Mouse (Mus musculus) bone marrow, adult 2 months (tissue): ENCODE measurements around the gene Ctbs. TPM values are rescaled to one million over a fixed set of nuclear protein-coding genes. Genes with fewer than 3 reads are reported as not detected.
A peak's percentile ranks its signal among the peaks of the same experiment; 100 is the strongest.

ENCODE experiments used
- H3K27ac ChIP-seq: fragments of 200-500 bp; 2 replicates; pipeline ENCODE4 v1.5.1; 2012; ENCODE audit warnings: low read depth, mild to moderate bottlenecking, control low read depth, inconsistent platforms, low read length; ENCODE audit not compliant: control insufficient read depth, poor library complexity, insufficient read depth
- H3K4me1 ChIP-seq: fragments of 200-500 bp; 2 replicates; pipeline ENCODE4 v1.6.1; 2011; ENCODE audit warnings: low read length; ENCODE audit not compliant: control insufficient read depth, insufficient read depth
- H3K4me3 ChIP-seq: fragments of 200-500 bp; replicated peaks from 2 replicates; pipeline ENCODE3; 2011; ENCODE audit warnings: mild to moderate bottlenecking, low read depth, low read length, control low read depth; ENCODE audit not compliant: control insufficient read depth
- CTCF ChIP-seq: fragments of 200-500 bp; IDR thresholded peaks from 2 replicates; pipeline ENCODE4 v1.5.1; 2011; ENCODE audit warnings: low read length, control low read depth; ENCODE audit not compliant: control insufficient read depth, insufficient read depth
- POLR2A ChIP-seq: fragments of 200-500 bp; IDR thresholded peaks from 2 replicates; pipeline ENCODE4 v1.6.1; 2011; ENCODE audit warnings: low read depth, mild to moderate bottlenecking, control low read depth, low read length, borderline replicate concordance; ENCODE audit not compliant: control insufficient read depth
- WGBS: fragments of 180-500 bp; shearing (Covaris S2); methylation state at CpG from one replicate; pipeline ENCODE4 v1.1.7; 2018; 5-methylcytosine and 5-hydroxymethylcytosine counted together
- polyA plus RNA-seq: library from polyadenylated mRNA; stranded (reverse); fragments of >200 nt; gene quantifications from 2 replicates; pipeline ENCODE4 v1.2.4, GENCODE M21; 2011; ENCODE audit warnings: low replicate concordance; ENCODE audit not compliant: missing spikeins, insufficient read depth, insufficient read length

Gene Ctbs
- 0.63 and 3.3 TPM in 2 replicates for polyA plus RNA-seq

- H3K4me1 ChIP-seq, result no peaks in the 10 kb centered on the region; the same call in 1 of the 2 replicates
These were observed at the start of gene Ctbs for GRCm38 (mm10) chr3:146449745-146450250. Gene Ctbs, plus strand, starts transcription at chr3:146449795.

GRCm38 (mm10) chr3:146403770-146404169 is 45.8 kb upstream of the Ctbs start:
- H3K4me1 ChIP-seq, result peaks cover 1% of the 10 kb centered on the region; the same call in 1 of the 2 replicates
- TF ChIP-seq POLR2A (no peak), CTCF (no peak)
- WGBS, result 36% methylated on average over 3 of the region's 3 CpGs
- H3K27ac ChIP-seq, result no peak overlapping the region
- H3K4me3 ChIP-seq, result peak overlapping the region; percentile 44

More at GRCm38 (mm10) chr3:146449745-146450250, at the start of gene Ctbs:
- no peak for TF ChIP-seq POLR2A
- no peak for TF ChIP-seq CTCF
- 58% methylated on average over 9 of the region's 9 CpGs for WGBS
- Histone ChIP-seq H3K27ac (peak within 1 kb of the TSS; percentile 97), H3K4me3 (peak within 1 kb of the TSS; percentile 92)

- 0 out of 2 replicates have a peak, but pooled peaks have one; percentile 38 for TF ChIP-seq POLR2A
- no peak for TF ChIP-seq CTCF
- H3K27ac ChIP-seq, result peak within 1 kb of the TSS; percentile 60
- under 1% methylated on average over 99 of the region's 100 CpGs for WGBS
- peak within 1 kb of the TSS; percentile 85 for H3K4me3 ChIP-seq
- H3K4me1 ChIP-seq, result peaks cover 1% of the 10 kb centered on the region; the same call in 1 of the 2 replicates
These were observed 45.0 kb upstream of the Ctbs start, which contains the start of gene Ssx2ip for GRCm38 (mm10) chr3:146404311-146405201. Gene Ssx2ip, plus strand, starts transcription at chr3:146404642.

GRCm38 (mm10) chr3:146405213-146406006 is 44.2 kb upstream of the Ctbs start:
- WGBS, result 45% methylated on average over 18 of the region's 18 CpGs
- TF ChIP-seq POLR2A (no peak), CTCF (no peak)
- Histone ChIP-seq H3K27ac (peak overlapping the region; percentile 60), H3K4me1 (peaks cover 1% of the 10 kb centered on the region; the same call in 1 of the 2 replicates), H3K4me3 (peak overlapping the region; percentile 85)

GRCm38 (mm10) chr3:146406007-146406341 is 43.6 kb upstream of the Ctbs start:
- WGBS, result 78% methylated on average over 5 of the region's 5 CpGs
- Histone ChIP-seq H3K4me3 (peak overlapping the region; percentile 54), H3K27ac (no peak overlapping the region), H3K4me1 (peaks cover 1% of the 10 kb centered on the region; the same call in 1 of the 2 replicates)
- TF ChIP-seq POLR2A (no peak), CTCF (no peak)

- H3K4me3 ChIP-seq, result no peak overlapping the region
- WGBS, result 94% methylated on average over 16 of the region's 16 CpGs
- TF ChIP-seq POLR2A (no peak), CTCF (no peak)
- H3K27ac ChIP-seq, result no peak overlapping the region
- H3K4me1 ChIP-seq, result peaks cover 1% of the 10 kb centered on the region; the same call in 1 of the 2 replicates
These were observed 42.4 kb upstream of the Ctbs start for GRCm38 (mm10) chr3:146407086-146407721.

- TF ChIP-seq POLR2A (no peak), CTCF (no peak)
- 69% methylated on average over 7 of the region's 7 CpGs for WGBS
- Histone ChIP-seq H3K4me1 (no peaks in the 10 kb centered on the region), H3K27ac (no peak overlapping the region), H3K4me3 (no peak overlapping the region)
These were observed 39.5 kb upstream of the Ctbs start for GRCm38 (mm10) chr3:146410114-146410513.
